Mouse (Mus musculus) cerebellum, adult 2 months (tissue): ENCODE results near the gene Tex45. TPM values are rescaled to one million over a fixed set of nuclear protein-coding genes. Genes with fewer than 3 reads are reported as not detected.

Experiments
- DNase-seq, 2 experiments: peaks; one replicate each; pipeline ENCODE4 v3.0.0; 2021
- H3K27ac ChIP-seq: fragments of 200-500 bp; 2 replicates; pipeline ENCODE4 v1.5.1; 2012; ENCODE audit warnings: low read length, control low read depth, inconsistent platforms; ENCODE audit not compliant: insufficient read depth
- H3K27me3 ChIP-seq: fragments of 200-500 bp; 2 replicates; pipeline ENCODE4 v1.6.1; 2012; ENCODE audit warnings: inconsistent platforms, mild to moderate bottlenecking, low read length, moderate library complexity; ENCODE audit not compliant: control insufficient read depth, insufficient read depth
- H3K4me1 ChIP-seq: fragments of 200-500 bp; 2 replicates; pipeline ENCODE4 v1.6.1; 2011; ENCODE audit warnings: low read length; ENCODE audit not compliant: control insufficient read depth, insufficient read depth
- H3K4me3 ChIP-seq: fragments of 200-500 bp; replicated peaks from 2 replicates; pipeline ENCODE3; 2011; ENCODE audit warnings: mild to moderate bottlenecking, low read depth, low read length, control low read depth; ENCODE audit not compliant: insufficient read depth
- CTCF ChIP-seq: fragments of 200-500 bp; IDR thresholded peaks from 2 replicates; pipeline ENCODE4 v1.5.1; 2011; ENCODE audit warnings: low read depth, mild to moderate bottlenecking, control low read depth, low read length, moderate library complexity, borderline replicate concordance; ENCODE audit not compliant: insufficient read depth
- POLR2A ChIP-seq: fragments of 200-500 bp; IDR thresholded peaks from 2 replicates; pipeline ENCODE4 v1.6.1; 2011; ENCODE audit warnings: low read length, control low read depth, borderline replicate concordance; ENCODE audit not compliant: insufficient read depth
- WGBS: fragments of 180-500 bp; shearing (Covaris S2); methylation state at CpG from one replicate; pipeline ENCODE4 v1.1.7; 2018; 5-methylcytosine and 5-hydroxymethylcytosine counted together
- polyA plus RNA-seq: library from polyadenylated mRNA; depleted of rRNA; stranded (reverse); fragments of >200 nt; gene quantifications from 2 replicates; pipeline ENCODE4 v1.2.3, GENCODE M21; 2012

Gene Tex45
- polyA plus RNA-seq, 1 experiment: 0.26 TPM

DNA sequence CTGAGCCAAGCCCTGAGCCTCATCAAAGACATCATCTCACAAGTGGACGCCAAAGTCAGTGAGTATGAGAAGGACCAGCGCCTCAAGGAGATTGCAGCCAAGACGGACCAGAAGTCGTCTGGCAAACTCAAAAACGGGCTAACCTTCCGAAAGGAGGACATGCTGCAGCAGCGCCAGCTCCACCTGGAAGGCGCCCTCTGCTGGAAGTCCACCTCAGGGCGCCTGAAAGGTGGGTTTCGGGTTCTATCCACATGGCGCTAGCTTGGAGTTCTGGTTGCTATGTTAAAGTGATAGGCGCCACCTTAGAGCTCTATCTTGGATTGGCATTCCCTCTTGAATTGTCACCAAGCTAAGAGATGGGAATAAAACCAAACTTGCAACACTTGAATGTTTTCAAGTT lies 31.2 kb upstream of the Tex45 start:
- WGBS: 70% methylated on average over 12 of the region's 12 CpGs
- Histone ChIP-seq H3K4me1 (no peaks in the 10 kb centered on the region), H3K4me3 (no peak overlapping the region)

DNA sequence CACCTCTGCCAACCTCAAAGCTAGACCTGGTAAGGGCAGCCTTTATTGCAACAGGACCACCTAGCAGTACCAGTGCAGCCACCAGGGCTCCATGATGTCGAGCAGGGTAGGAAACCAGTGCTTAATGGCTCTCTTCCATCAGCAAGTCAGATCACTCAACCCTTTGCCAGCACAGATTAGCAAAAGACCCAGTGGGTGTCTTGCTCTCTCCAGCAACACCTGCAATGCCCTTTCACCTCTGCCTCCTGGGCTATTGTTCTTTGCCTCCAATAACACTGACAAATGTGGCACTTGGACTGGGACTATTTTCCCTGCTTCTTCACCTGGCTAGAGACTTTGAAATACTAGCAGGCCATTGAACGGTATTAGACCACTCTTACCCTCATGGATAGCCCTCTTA lies 21.4 kb upstream of the Tex45 start:
- no peak for TF ChIP-seq POLR2A
- no peak for TF ChIP-seq CTCF
- DNase-seq: no peak
- 82% methylated on average over 2 of the region's 2 CpGs for WGBS
- no peaks in the 10 kb centered on the region for H3K27me3 ChIP-seq
- H3K27ac ChIP-seq: no peak overlapping the region
- no peaks in the 10 kb centered on the region for H3K4me1 ChIP-seq
- H3K4me3 ChIP-seq: no peak overlapping the region

More for the DNA sequence above, 31.2 kb upstream of the Tex45 start:
- TF ChIP-seq CTCF: peak; percentile 17; the same call in 1 of the 2 replicates
- no peak for TF ChIP-seq POLR2A
- no peak for DNase-seq
- no peak overlapping the region for H3K27ac ChIP-seq
- no peaks in the 10 kb centered on the region for H3K27me3 ChIP-seq

DNA sequence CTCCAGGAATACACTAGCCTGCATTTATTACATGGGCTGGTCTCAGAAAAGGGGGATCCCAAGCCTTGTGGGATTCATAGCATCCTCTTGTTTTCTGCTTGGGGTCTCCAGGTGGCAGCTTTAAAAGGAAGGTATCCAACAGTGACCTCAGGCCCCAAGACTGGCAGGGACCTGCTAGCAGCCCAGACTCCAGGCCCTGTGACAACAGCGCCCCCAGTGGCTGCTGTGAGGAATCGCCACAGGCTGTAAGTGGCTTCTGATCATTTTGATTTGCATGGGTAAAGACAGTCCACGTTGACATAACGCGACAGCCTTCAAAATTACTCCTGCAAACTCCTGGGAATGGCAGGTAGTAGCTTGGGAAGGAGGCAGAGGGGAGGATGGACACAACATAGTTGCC lies 20.0 kb upstream of the Tex45 start:
- peak; percentile 60 to 64 for DNase-seq
- Histone ChIP-seq H3K27me3 (no peaks in the 10 kb centered on the region), H3K27ac (no peak overlapping the region), H3K4me1 (no peaks in the 10 kb centered on the region), H3K4me3 (no peak overlapping the region)
- 27% methylated on average over 5 of the region's 5 CpGs for WGBS
- no peak for TF ChIP-seq POLR2A
- peak; percentile 92 for TF ChIP-seq CTCF

DNA sequence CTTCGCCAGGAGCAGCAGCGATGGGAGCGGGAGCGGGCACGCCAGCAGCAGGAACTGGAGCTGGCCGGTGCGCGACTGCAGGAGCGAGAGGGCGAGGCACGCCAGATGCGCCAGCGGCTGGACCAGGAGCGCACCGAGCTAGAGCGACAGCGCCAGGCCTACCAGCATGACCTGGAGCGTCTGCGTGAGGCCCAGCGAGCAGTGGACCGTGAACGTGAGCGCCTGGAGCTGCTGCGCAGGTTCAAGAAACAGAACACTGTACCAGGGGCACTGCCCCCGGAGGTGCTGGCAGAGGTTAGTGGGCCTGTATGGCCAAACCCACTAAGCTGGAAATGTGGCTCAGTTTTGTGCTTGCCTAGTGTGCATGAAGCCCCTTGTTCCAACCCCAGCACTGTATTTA lies 18.7 kb upstream of the Tex45 start:
- Histone ChIP-seq H3K4me3 (no peak overlapping the region), H3K4me1 (no peaks in the 10 kb centered on the region), H3K27me3 (no peaks in the 10 kb centered on the region), H3K27ac (no peak overlapping the region)
- WGBS: 93% methylated on average over 25 of the region's 25 CpGs
- DNase-seq: no peak
- TF ChIP-seq CTCF (no peak), POLR2A (no peak)

DNA sequence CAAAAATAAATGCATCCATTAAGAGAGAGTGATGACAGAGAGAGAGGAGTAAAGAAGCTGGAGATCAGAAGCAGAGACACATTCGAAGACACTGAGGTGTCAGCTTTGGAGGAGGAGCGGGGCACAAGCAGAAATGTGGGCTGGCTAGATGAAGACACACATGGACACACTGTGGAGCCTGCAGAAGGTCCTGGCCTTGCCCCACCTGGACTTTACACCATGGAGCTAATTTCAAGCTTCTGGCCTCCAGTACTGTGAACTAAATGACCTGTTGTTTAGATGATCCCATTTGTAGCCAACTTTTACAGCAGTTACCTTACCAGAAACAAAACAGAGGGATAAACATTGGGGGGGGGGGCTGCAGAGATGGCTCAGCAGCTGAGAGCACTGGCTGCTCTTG lies 7.4 kb upstream of the Tex45 start:
- Histone ChIP-seq H3K27ac (no peak overlapping the region), H3K4me1 (peaks cover 3% of the 10 kb centered on the region), H3K27me3 (no peaks in the 10 kb centered on the region), H3K4me3 (no peak overlapping the region)
- no peak for DNase-seq
- TF ChIP-seq POLR2A: no peak
- TF ChIP-seq CTCF: no peak
- 86% methylated on average over 2 of the region's 2 CpGs for WGBS

DNA sequence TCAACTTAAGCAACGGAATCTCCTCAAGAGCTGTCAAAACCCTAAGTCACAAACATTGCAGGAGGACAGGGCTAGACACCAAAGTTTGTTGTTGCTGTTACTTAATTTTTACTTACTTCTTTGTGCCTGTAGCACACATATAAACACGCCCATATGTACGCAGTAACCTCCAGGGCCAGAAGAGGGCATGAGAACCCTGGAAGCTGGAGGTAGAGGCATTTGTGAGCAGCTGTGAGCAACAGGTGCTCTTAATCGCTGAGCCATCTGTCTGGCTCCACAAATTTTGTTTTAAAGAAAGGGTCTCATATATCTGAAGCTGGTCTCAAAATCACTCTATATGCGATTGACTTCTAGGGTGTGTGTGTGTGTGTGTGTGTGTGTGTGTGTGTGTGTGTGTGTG lies 6.4 kb upstream of the Tex45 start:
- TF ChIP-seq CTCF: peak; percentile 29; the same call in 1 of the 2 replicates
- no peak for TF ChIP-seq POLR2A
- 52% methylated on average over 5 of the region's 5 CpGs for WGBS
- DNase-seq: no peak

DNA sequence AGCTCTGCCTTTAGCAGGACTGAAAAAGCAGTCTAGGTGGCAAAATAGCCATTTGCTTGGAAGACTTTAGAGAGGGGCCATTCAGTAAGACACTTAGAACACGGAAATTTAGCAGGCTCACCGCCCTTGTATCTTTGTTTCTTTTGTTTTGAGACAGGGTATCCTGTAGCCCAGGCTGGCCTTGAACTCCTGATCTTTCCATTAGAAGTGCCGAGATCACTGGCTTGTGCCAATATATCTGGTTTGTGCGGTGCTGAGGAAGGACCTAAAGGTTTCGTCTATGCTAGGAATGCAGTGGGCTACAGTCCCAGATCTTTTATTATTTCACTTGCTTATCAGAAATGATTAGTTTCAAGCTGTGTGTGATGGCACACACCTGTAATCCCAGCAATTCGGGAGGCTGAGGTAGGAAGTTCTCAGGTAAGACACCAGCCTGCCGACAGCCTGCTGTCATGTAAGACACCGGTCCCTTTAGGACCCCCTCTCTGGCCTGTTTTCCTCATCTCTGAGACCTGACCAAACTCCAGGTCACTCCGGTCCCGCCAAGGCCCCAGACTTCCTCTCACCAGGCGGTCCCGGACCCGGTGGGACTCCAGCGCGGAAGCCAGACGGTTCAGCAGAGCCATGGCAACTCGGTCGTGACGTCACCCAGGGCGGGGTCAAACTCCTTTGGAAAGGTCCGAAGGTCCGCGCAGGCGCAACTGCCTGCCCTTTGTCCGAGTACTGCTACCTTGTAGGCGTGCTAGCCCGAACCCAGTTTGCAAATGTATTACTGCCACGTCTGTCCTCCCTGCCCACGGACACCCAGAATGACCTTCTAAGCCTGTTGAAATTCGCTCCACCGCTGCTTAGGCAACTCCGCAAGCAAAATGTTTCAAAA lies 3.4 kb upstream of the Tex45 start, which contains the start of gene Pex11g:
Gene Pex11g (minus strand): TSS at position 675 of the 880 bp plus-strand sequence.
- Histone ChIP-seq H3K4me1 (peaks cover 4% of the 10 kb centered on the region; the same call in 1 of the 2 replicates), H3K4me3 (peak within 1 kb of the TSS; percentile 85), H3K27me3 (no peaks in the 10 kb centered on the region), H3K27ac (peak within 1 kb of the TSS; percentile 45)
- peak; percentile 78; the same call in 1 of the 2 replicates for TF ChIP-seq POLR2A
- no peak for TF ChIP-seq CTCF
- peak; percentile 96 to 98 for DNase-seq
- 5% methylated on average over 32 of the region's 32 CpGs for WGBS

More for the DNA sequence above, 6.4 kb upstream of the Tex45 start:
- H3K27ac ChIP-seq: no peak overlapping the region
- peaks cover 4% of the 10 kb centered on the region; the same call in 1 of the 2 replicates for H3K4me1 ChIP-seq
- no peaks in the 10 kb centered on the region for H3K27me3 ChIP-seq
- no peak overlapping the region for H3K4me3 ChIP-seq

DNA sequence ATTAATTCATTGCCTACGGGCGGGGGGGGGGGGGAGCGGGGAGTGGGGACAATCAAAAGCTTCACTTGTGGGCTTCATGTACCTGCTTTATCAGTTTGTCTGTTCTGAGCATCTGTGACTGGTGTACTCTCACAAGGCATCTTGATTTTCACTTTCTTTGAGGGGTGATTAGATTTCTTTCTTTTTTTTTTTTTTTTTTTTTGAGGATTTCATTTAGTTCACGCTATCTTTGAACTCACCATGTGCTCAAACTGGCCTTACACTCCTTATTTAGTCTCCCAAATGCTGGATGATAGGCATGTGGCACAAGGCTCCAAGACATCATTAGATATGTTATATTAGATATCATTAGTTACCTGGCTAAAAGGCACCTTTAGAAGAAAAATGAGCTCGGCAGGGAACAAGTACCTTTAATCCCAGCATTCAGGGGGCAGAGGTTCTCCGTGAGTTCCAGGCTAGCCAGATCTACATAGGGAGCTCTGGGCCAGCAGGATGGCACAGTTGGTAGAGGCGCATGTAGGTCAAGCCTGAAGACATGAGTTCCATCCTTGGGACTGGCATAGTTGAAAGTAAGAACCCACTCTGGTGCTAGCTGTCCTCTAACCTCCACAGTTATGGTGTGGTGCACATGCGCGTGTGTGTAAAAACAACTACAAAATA lies 2.6 kb upstream of the Tex45 start:
- Histone ChIP-seq H3K4me1 (peaks cover 4% of the 10 kb centered on the region; the same call in 1 of the 2 replicates), H3K27me3 (no peaks in the 10 kb centered on the region), H3K4me3 (peak overlapping the region; percentile 85), H3K27ac (no peak overlapping the region)
- TF ChIP-seq CTCF (no peak), POLR2A (no peak)
- 42% methylated on average over 9 of the region's 9 CpGs for WGBS
- no peak for DNase-seq
